Mouse (Mus musculus) stomach, embryonic 14.5 days (tissue): ENCODE data around the gene Inpp5k. TPM values are rescaled to one million over a fixed set of nuclear protein-coding genes. Genes with fewer than 3 reads are reported as not detected.
"Not testable (repeated sequence)": the region's sequence is repeated elsewhere in the genome, so short reads cannot be mapped to it uniquely, and the experiment has no call there.

Experiments used
- ATAC-seq: fragments of 200-750 bp; cut with Nextera tagmentation; 2 replicates; pipeline ENCODE4 v1.8.0; 2017; ENCODE audit warnings: low read depth, moderate TSS enrichment; ENCODE audit not compliant: insufficient number of reproducible peaks, insufficient read depth, low FRiP score
- H3K27ac ChIP-seq: fragments of 300-500 bp; sonication (generic); 2 replicates; pipeline ENCODE4 v1.5.1; 2014; ENCODE audit warnings: mild to moderate bottlenecking, low read length, moderate library complexity, mixed read lengths
- H3K27me3 ChIP-seq: fragments of 300-500 bp; sonication (generic); 2 replicates; pipeline ENCODE4 v1.6.1; 2014; ENCODE audit warnings: low read length, control low read depth, mixed read lengths; ENCODE audit not compliant: control insufficient read depth, insufficient read depth
- H3K36me3 ChIP-seq: fragments of 300-500 bp; sonication (generic); 2 replicates; pipeline ENCODE4 v1.6.1; 2014; ENCODE audit warnings: mild to moderate bottlenecking, control low read depth, low read length, moderate library complexity, mixed read lengths; ENCODE audit not compliant: control insufficient read depth, insufficient read depth
- H3K4me1 ChIP-seq: fragments of 300-500 bp; sonication (generic); 2 replicates; pipeline ENCODE4 v1.6.1; 2014; ENCODE audit warnings: low read length, control low read depth, mixed read lengths; ENCODE audit not compliant: control insufficient read depth, insufficient read depth
- H3K4me2 ChIP-seq: fragments of 300-500 bp; sonication (generic); replicated peaks from 2 replicates; pipeline ENCODE4 v1.6.1; 2014; ENCODE audit warnings: low read depth, low read length, control low read depth
- H3K4me3 ChIP-seq: fragments of 300-500 bp; sonication (generic); 2 replicates; pipeline ENCODE4 v1.5.1; 2014; ENCODE audit warnings: low read depth, low read length, control low read depth
- H3K9ac ChIP-seq: fragments of 300-500 bp; sonication (generic); replicated peaks from 2 replicates; pipeline ENCODE4 v1.6.1; 2014; ENCODE audit warnings: low read depth, mild to moderate bottlenecking, control low read depth, low read length, moderate library complexity, mixed read lengths
- H3K9me3 ChIP-seq: fragments of 300-500 bp; sonication (generic); 2 replicates; pipeline ENCODE4 v1.6.1; 2016; ENCODE audit warnings: low read depth, low read length, control low read depth; ENCODE audit not compliant: control insufficient read depth
- WGBS: fragments of 180-500 bp; shearing (Covaris S2); extraction: QIAGEN DNeasy Blood & Tissue Kit; methylation state at CpG from one replicate; pipeline ENCODE4 v1.1.7; 2014; 5-methylcytosine and 5-hydroxymethylcytosine counted together
- polyA plus RNA-seq: library from polyadenylated mRNA; unstranded; fragments of >200 nt; fragmentation: Nextera tagmentation; extraction: Ambion mirVana; gene quantifications from 2 replicates; pipeline ENCODE4 v1.2.1, GENCODE M21; 2014

The Inpp5k gene
- polyA plus RNA-seq, 1 experiment from 2014 or later: 27.7 TPM

- H3K27ac ChIP-seq: no peak overlapping the region
- no peak overlapping the region for H3K9ac ChIP-seq
- H3K4me1 ChIP-seq: peaks cover 8% of the 10 kb centered on the region
- H3K36me3 ChIP-seq: peaks cover 12% of the 10 kb centered on the region
- WGBS: 85% methylated on average over 5 of the region's 5 CpGs
- H3K4me3 ChIP-seq: no peak overlapping the region
- H3K27me3 ChIP-seq: no peaks in the 10 kb centered on the region
- ATAC-seq: no peak
- no peak overlapping the region for H3K4me2 ChIP-seq
- H3K9me3 ChIP-seq: no peaks in the 10 kb centered on the region
These were observed 38.2 kb upstream of the Inpp5k start for GRCm38 (mm10) chr11:75592612-75593011.

GRCm38 (mm10) chr11:75594431-75594830 lies 36.4 kb upstream of the Inpp5k start:
- Histone ChIP-seq H3K9ac (no peak overlapping the region), H3K4me1 (peaks cover 1% of the 10 kb centered on the region; the same call in 1 of the 2 replicates), H3K36me3 (peaks cover 24% of the 10 kb centered on the region), H3K4me3 (no peak overlapping the region), H3K27me3 (no peaks in the 10 kb centered on the region), H3K4me2 (no peak overlapping the region), H3K27ac (no peak overlapping the region), H3K9me3 (no peaks in the 10 kb centered on the region)
- 81% methylated on average over 9 of the region's 9 CpGs for WGBS
- ATAC-seq: no peak

- no peaks in the 10 kb centered on the region for H3K9me3 ChIP-seq
- 79% methylated on average over 2 of the region's 2 CpGs for WGBS
- ATAC-seq: no peak
- H3K36me3 ChIP-seq: peaks cover 29% of the 10 kb centered on the region
- H3K27ac ChIP-seq: no peak overlapping the region
- no peak overlapping the region for H3K4me2 ChIP-seq
- no peaks in the 10 kb centered on the region for H3K4me1 ChIP-seq
- H3K9ac ChIP-seq: no peak overlapping the region
- H3K27me3 ChIP-seq: no peaks in the 10 kb centered on the region
- no peak overlapping the region for H3K4me3 ChIP-seq
These were observed 35.4 kb upstream of the Inpp5k start for GRCm38 (mm10) chr11:75595404-75595803.

GRCm38 (mm10) chr11:75595816-75596215 lies 35.0 kb upstream of the Inpp5k start:
- Histone ChIP-seq H3K36me3 (peaks cover 33% of the 10 kb centered on the region), H3K27ac (no peak overlapping the region), H3K9me3 (no peaks in the 10 kb centered on the region)

GRCm38 (mm10) chr11:75596726-75597255 lies 34.0 kb upstream of the Inpp5k start:
- Histone ChIP-seq H3K36me3 (peaks cover 43% of the 10 kb centered on the region), H3K4me3 (no peak overlapping the region), H3K4me1 (no peaks in the 10 kb centered on the region), H3K27ac (no peak overlapping the region), H3K9me3 (no peaks in the 10 kb centered on the region), H3K4me2 (no peak overlapping the region), H3K9ac (no peak overlapping the region), H3K27me3 (no peaks in the 10 kb centered on the region)
- 87% methylated on average over 3 of the region's 3 CpGs for WGBS
- no peak for ATAC-seq

More at GRCm38 (mm10) chr11:75595816-75596215, 35.0 kb upstream of the Inpp5k start:
- no peak overlapping the region for H3K9ac ChIP-seq
- ATAC-seq: no peak
- no peaks in the 10 kb centered on the region for H3K4me1 ChIP-seq
- H3K27me3 ChIP-seq: no peaks in the 10 kb centered on the region
- no peak overlapping the region for H3K4me2 ChIP-seq
- H3K4me3 ChIP-seq: no peak overlapping the region
- WGBS: 81% methylated on average over 7 of the region's 7 CpGs

GRCm38 (mm10) chr11:75598004-75598403 lies 32.8 kb upstream of the Inpp5k start:
- Histone ChIP-seq H3K27me3 (no peaks in the 10 kb centered on the region), H3K4me1 (no peaks in the 10 kb centered on the region), H3K27ac (peak overlapping the region; percentile 21; the same call in 1 of the 2 replicates), H3K9me3 (no peaks in the 10 kb centered on the region), H3K4me3 (no peak overlapping the region), H3K36me3 (peaks cover 46% of the 10 kb centered on the region), H3K4me2 (no peak overlapping the region), H3K9ac (no peak overlapping the region)
- ATAC-seq: no peak
- WGBS: 79% methylated on average over 6 of the region's 6 CpGs

- not testable (repeated sequence) for H3K9ac ChIP-seq, H3K27me3 ChIP-seq, H3K4me1 ChIP-seq, H3K9me3 ChIP-seq, H3K4me3 ChIP-seq, ATAC-seq, H3K27ac ChIP-seq, H3K4me2 ChIP-seq
- WGBS: 93% methylated on average over 16 of the region's 17 CpGs
- peaks cover 51% of the 10 kb centered on the region for H3K36me3 ChIP-seq
These were observed 31.0 kb upstream of the Inpp5k start for GRCm38 (mm10) chr11:75599802-75600201.

GRCm38 (mm10) chr11:75604826-75605225 lies 26.0 kb upstream of the Inpp5k start:
- no peak overlapping the region for H3K9ac ChIP-seq
- 92% methylated on average over 5 of the region's 5 CpGs for WGBS
- H3K9me3 ChIP-seq: no peaks in the 10 kb centered on the region
- H3K27ac ChIP-seq: no peak overlapping the region
- H3K4me3 ChIP-seq: no peak overlapping the region
- no peaks in the 10 kb centered on the region for H3K4me1 ChIP-seq
- H3K27me3 ChIP-seq: no peaks in the 10 kb centered on the region
- no peak for ATAC-seq
- no peak overlapping the region for H3K4me2 ChIP-seq
- H3K36me3 ChIP-seq: peaks cover 53% of the 10 kb centered on the region

- Histone ChIP-seq H3K36me3 (peaks cover 54% of the 10 kb centered on the region), H3K4me1 (no peaks in the 10 kb centered on the region), H3K27me3 (no peaks in the 10 kb centered on the region), H3K27ac (no peak overlapping the region), H3K4me3 (no peak overlapping the region), H3K9ac (no peak overlapping the region), H3K4me2 (no peak overlapping the region), H3K9me3 (no peaks in the 10 kb centered on the region)
- 42% methylated on average over 1 of the region's 1 CpGs for WGBS
- no peak for ATAC-seq
These were observed 25.5 kb upstream of the Inpp5k start for GRCm38 (mm10) chr11:75605318-75605717.
